Mouse (Mus musculus) testis, adult 2 months (tissue): ENCODE data around the gene Nfic.

Experiments
- CTCF ChIP-seq: fragments of 200-500 bp; IDR thresholded peaks from 2 replicates; pipeline ENCODE4 v1.5.1; 2012; ENCODE audit warnings: low read depth, mild to moderate bottlenecking, inconsistent platforms, low read length, moderate library complexity; ENCODE audit not compliant: control insufficient read depth, insufficient read depth, insufficient replicate concordance
- POLR2A ChIP-seq: fragments of 200-500 bp; IDR thresholded peaks from 2 replicates; pipeline ENCODE4 v1.6.1; 2012; ENCODE audit warnings: low read depth, mild to moderate bottlenecking, inconsistent platforms, low read length, moderate library complexity; ENCODE audit not compliant: control insufficient read depth

- TF ChIP-seq CTCF: no peak
- no peak for TF ChIP-seq POLR2A
These were observed 14.4 kb downstream of the Nfic start for GRCm38 (mm10) chr10:81441019-81441418.
